Mouse (Mus musculus) embryonic fibroblast, embryonic 13.5 days (primary cell): ENCODE data around the gene Mrps12.
A peak's percentile ranks its signal among the peaks of the same experiment; 100 is the strongest.

Source experiments
- CTCF ChIP-seq: IDR thresholded peaks from 2 replicates; pipeline ENCODE4 v1.5.1; 2011; ENCODE audit warnings: mild to moderate bottlenecking, control low read depth, low read length, moderate library complexity, borderline replicate concordance; ENCODE audit not compliant: insufficient read depth
- POLR2A ChIP-seq: IDR thresholded peaks from 2 replicates; pipeline ENCODE4 v1.6.1; 2011; ENCODE audit warnings: low read depth, mild to moderate bottlenecking, control low read depth, low read length, moderate library complexity

GRCm38 (mm10) chr7:28693321-28693966 lies 48.2 kb downstream of the Mrps12 start:
- TF ChIP-seq POLR2A (peak; percentile 43; the same call in 1 of the 2 replicates), CTCF (no peak)
